Mouse (Mus musculus) liver, embryonic 11.5 days (tissue): ENCODE results near the gene Wnt10b. TPM values are rescaled to one million over a fixed set of nuclear protein-coding genes. Genes with fewer than 3 reads are reported as not detected.

ENCODE experiments used
- ATAC-seq: fragments of 200-750 bp; cut with Nextera tagmentation; replicated peaks from 2 replicates; pipeline ENCODE4 v1.8.0; 2017; ENCODE audit warnings: moderate number of reproducible peaks, mild to moderate bottlenecking, moderate TSS enrichment, moderate library complexity; ENCODE audit not compliant: low FRiP score
- DNase-seq: peaks from one replicate; pipeline ENCODE4 v3.0.0-alpha.2; 2017; ENCODE audit warnings: low spot score
- H3K27ac ChIP-seq: fragments of 300-500 bp; sonication (generic); 2 replicates; pipeline ENCODE4 v1.5.1; 2014; ENCODE audit warnings: mild to moderate bottlenecking, low read depth, low read length, control low read depth
- H3K27me3 ChIP-seq: fragments of 300-500 bp; sonication (generic); replicated peaks from 2 replicates; pipeline ENCODE4 v1.6.1; 2014; ENCODE audit warnings: low read length, mixed read lengths; ENCODE audit not compliant: control insufficient read depth, insufficient read depth
- H3K36me3 ChIP-seq: fragments of 300-500 bp; sonication (generic); 2 replicates; pipeline ENCODE4 v1.6.1; 2014; ENCODE audit warnings: mild to moderate bottlenecking, low read length, moderate library complexity, mixed read lengths; ENCODE audit not compliant: control insufficient read depth, insufficient read depth
- H3K4me1 ChIP-seq: fragments of 300-500 bp; sonication (generic); replicated peaks from 2 replicates; pipeline ENCODE4 v1.6.1; 2014; ENCODE audit warnings: low read length, mixed read lengths; ENCODE audit not compliant: control insufficient read depth, insufficient read depth
- H3K4me2 ChIP-seq: fragments of 300-500 bp; sonication (generic); 2 replicates; pipeline ENCODE4 v1.6.1; 2014; ENCODE audit warnings: mild to moderate bottlenecking, control low read depth, moderate library complexity
- H3K4me3 ChIP-seq: fragments of 300-500 bp; sonication (generic); 2 replicates; pipeline ENCODE4 v1.5.1; 2014; ENCODE audit warnings: low read depth, low read length, control low read depth
- H3K9ac ChIP-seq: fragments of 300-500 bp; sonication (generic); 2 replicates; pipeline ENCODE4 v1.6.1; 2014; ENCODE audit warnings: low read depth, low read length, control low read depth
- H3K9me3 ChIP-seq: fragments of 300-500 bp; sonication (generic); 2 replicates; pipeline ENCODE4 v1.6.1; 2016; ENCODE audit warnings: low read length, inconsistent platforms, mixed read lengths; ENCODE audit not compliant: control insufficient read depth
- WGBS: fragments of 180-500 bp; shearing (Covaris S2); extraction: QIAGEN DNeasy Blood & Tissue Kit; methylation state at CpG from one replicate; pipeline ENCODE4 v1.1.7; 2014; 5-methylcytosine and 5-hydroxymethylcytosine counted together
- polyA plus RNA-seq: library from polyadenylated mRNA; unstranded; fragments of >200 nt; fragmentation: Nextera tagmentation; extraction: Ambion mirVana; gene quantifications from 2 replicates; pipeline ENCODE4 v1.2.1, GENCODE M21; 2014

Wnt10b gene
- polyA plus RNA-seq, 1 experiment from 2014 or later, result not detected

DNA sequence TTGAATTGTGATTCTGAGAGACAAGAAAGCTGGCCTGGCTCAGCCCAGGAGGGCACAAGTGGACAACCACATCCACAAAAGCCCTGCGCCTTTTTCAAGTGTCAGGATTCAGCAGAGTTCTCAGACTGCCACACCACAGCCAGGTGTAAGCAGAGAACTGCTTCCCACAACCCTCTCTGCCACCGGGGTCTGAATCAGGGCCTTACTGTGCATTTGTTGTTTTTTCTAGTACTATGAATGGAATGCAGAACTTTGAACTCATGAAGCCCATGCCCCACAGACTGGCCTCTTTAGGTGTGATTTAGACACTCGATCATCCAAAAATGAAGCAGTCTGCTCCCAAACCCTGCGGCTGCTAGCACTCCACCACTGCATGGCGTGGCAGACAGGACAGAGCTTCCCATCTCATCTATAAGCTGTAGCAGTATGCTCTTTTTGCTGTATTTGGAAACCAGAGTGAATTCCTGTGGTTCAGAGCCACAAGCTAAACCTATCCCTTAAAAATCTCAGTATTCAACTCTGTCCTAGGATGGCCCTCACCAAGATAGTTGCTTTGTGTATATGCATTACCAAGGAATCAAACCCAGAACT is 43.9 kb downstream of the Wnt10b start:
- Histone ChIP-seq H3K27ac (peak overlapping the region; percentile 26; the same call in 1 of the 2 replicates), H3K4me2 (no peak overlapping the region), H3K4me3 (no peak overlapping the region), H3K36me3 (peaks cover 13% of the 10 kb centered on the region; the same call in 1 of the 2 replicates), H3K9ac (no peak overlapping the region), H3K27me3 (no peaks in the 10 kb centered on the region), H3K9me3 (no peaks in the 10 kb centered on the region), H3K4me1 (peaks cover 20% of the 10 kb centered on the region)
- ATAC-seq (no peak), DNase-seq (no peak)
- WGBS, result 83% methylated on average over 5 of the region's 5 CpGs

- ATAC-seq (peak; percentile 59), DNase-seq (no peak)
- Histone ChIP-seq H3K4me3 (no peak overlapping the region), H3K9me3 (no peaks in the 10 kb centered on the region), H3K4me1 (peaks cover 21% of the 10 kb centered on the region), H3K9ac (no peak overlapping the region), H3K4me2 (no peak overlapping the region), H3K27me3 (peaks cover 2% of the 10 kb centered on the region), H3K36me3 (peaks cover 9% of the 10 kb centered on the region; the same call in 1 of the 2 replicates), H3K27ac (peak overlapping the region; percentile 26; the same call in 1 of the 2 replicates)
- WGBS, result 17% methylated on average over 6 of the region's 6 CpGs
Measured at GRCm38 (mm10) chr15:98733370-98733769, 44.6 kb downstream of the Wnt10b start.

DNA sequence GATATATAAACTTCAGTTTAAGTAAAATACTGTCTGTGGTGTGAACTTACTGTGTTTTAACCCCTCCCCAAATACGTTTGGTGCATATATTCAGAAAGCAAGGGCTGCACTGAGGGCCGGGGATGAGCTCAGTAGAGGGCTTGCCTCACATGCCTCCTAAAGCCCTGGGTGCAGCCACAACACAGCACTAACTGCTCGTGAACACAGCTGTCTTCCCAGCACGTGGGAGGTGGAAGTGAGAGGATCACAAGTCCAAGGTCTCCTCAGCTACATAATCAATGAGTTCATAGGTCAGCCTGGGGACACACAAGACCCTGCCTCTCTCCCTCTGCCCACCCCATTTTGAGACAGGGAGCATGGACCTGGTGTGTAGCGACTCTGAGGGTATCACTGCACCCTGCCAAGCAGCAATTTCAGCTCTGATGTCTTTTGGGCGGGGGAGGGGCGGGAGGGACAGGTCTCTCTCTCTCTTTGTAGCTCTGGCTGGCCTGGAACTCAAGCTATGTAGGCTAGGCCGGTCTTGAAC is 45.9 kb downstream of the Wnt10b start:
- Histone ChIP-seq H3K4me1 (peaks cover 27% of the 10 kb centered on the region), H3K27ac (no peak overlapping the region), H3K36me3 (peaks cover 7% of the 10 kb centered on the region; the same call in 1 of the 2 replicates), H3K27me3 (peaks cover 4% of the 10 kb centered on the region), H3K4me3 (no peak overlapping the region), H3K4me2 (no peak overlapping the region), H3K9ac (no peak overlapping the region), H3K9me3 (no peaks in the 10 kb centered on the region)
- DNase-seq, result no peak
- 59% methylated on average over 8 of the region's 8 CpGs for WGBS
- no peak; the same call in 1 of the 2 replicates for ATAC-seq

GRCm38 (mm10) chr15:98730790-98731189 is 47.2 kb downstream of the Wnt10b start:
- Histone ChIP-seq H3K9ac (no peak overlapping the region), H3K9me3 (no peaks in the 10 kb centered on the region), H3K36me3 (no peaks in the 10 kb centered on the region), H3K27ac (no peak overlapping the region), H3K4me3 (no peak overlapping the region), H3K4me2 (no peak overlapping the region), H3K4me1 (peaks cover 32% of the 10 kb centered on the region), H3K27me3 (peaks cover 4% of the 10 kb centered on the region)
- ATAC-seq, result no peak
- 78% methylated on average over 6 of the region's 6 CpGs for WGBS
- no peak for DNase-seq

DNA sequence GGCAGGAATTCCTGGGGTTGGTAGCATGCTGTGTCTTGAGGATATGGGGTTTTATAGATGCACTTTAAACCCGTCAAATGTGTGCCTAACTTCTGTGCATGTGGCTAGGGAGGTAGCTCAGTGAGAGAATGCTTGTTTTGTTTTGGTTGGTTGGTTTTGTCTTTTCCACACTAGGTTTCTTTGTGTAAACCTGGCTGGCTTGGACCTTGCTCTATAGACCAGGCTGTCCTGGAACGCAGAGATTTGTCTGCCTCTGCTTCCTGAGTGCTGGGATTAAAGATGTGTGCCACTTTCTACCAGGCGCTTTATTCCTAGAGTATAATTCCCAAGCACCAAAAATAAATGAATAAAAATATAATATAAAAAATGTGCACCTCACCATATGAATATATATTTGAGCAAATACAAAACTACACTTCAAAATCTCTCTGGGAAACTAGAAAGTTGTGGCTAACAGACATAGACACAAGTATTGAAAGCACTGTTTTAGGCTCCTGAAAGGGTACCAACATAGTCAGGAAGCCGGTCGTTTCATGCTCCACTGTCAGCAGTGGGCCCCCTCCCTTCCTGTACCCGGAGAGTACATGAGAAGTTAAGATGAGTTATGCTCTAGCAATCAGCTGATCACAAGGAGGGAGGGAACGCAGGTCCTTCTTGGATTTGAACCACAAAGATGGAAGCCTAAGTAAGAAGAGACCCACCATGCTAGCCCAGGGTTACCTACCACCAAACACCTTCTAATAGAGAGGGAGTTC is 48.0 kb downstream of the Wnt10b start:
- no peak overlapping the region for H3K4me2 ChIP-seq
- ATAC-seq, result no peak
- DNase-seq, result no peak
- WGBS, result 61% methylated on average over 7 of the region's 7 CpGs
- no peaks in the 10 kb centered on the region for H3K36me3 ChIP-seq
- H3K27me3 ChIP-seq, result peaks cover 4% of the 10 kb centered on the region
- no peak overlapping the region for H3K27ac ChIP-seq
- H3K9ac ChIP-seq, result no peak overlapping the region
- no peaks in the 10 kb centered on the region for H3K9me3 ChIP-seq
- H3K4me1 ChIP-seq, result peaks cover 32% of the 10 kb centered on the region
- H3K4me3 ChIP-seq, result no peak overlapping the region

- no peak for DNase-seq
- H3K27ac ChIP-seq, result no peak overlapping the region
- peak overlapping the region; percentile 93 for H3K4me2 ChIP-seq
- WGBS, result 32% methylated on average over 9 of the region's 9 CpGs
- no peaks in the 10 kb centered on the region for H3K36me3 ChIP-seq
- H3K4me1 ChIP-seq, result peaks cover 28% of the 10 kb centered on the region
- H3K9me3 ChIP-seq, result no peaks in the 10 kb centered on the region
- no peak for ATAC-seq
- peak overlapping the region; percentile 65; the same call in 1 of the 2 replicates for H3K4me3 ChIP-seq
- peaks cover 9% of the 10 kb centered on the region for H3K27me3 ChIP-seq
- H3K9ac ChIP-seq, result no peak overlapping the region
Measured at GRCm38 (mm10) chr15:98728366-98728765, 49.6 kb downstream of the Wnt10b start.

GRCm38 (mm10) chr15:98727443-98728321 is 50.3 kb downstream of the Wnt10b start, which contains the start of gene Fkbp11:
Gene Fkbp11, minus strand, starts transcription at chr15:98728198.
- peak within 1 kb of the TSS; percentile 68 for H3K9ac ChIP-seq
- ATAC-seq (peak; percentile 77), DNase-seq (peak; percentile 74)
- H3K9me3 ChIP-seq, result no peaks in the 10 kb centered on the region
- H3K4me1 ChIP-seq, result peaks cover 23% of the 10 kb centered on the region
- peaks cover 9% of the 10 kb centered on the region for H3K27me3 ChIP-seq
- H3K4me2 ChIP-seq, result peak within 1 kb of the TSS; percentile 93
- under 1% methylated on average over 39 of the region's 39 CpGs for WGBS
- H3K4me3 ChIP-seq, result peak within 1 kb of the TSS; percentile 65
- no peaks in the 10 kb centered on the region for H3K36me3 ChIP-seq
- peak within 1 kb of the TSS; percentile 8; the same call in 1 of the 2 replicates for H3K27ac ChIP-seq

GRCm38 (mm10) chr15:98726746-98727145 is 51.2 kb downstream of the Wnt10b start:
- peak overlapping the region; percentile 68 for H3K9ac ChIP-seq
- H3K4me3 ChIP-seq, result peak overlapping the region; percentile 65
- no peaks in the 10 kb centered on the region for H3K9me3 ChIP-seq
- ATAC-seq (no peak), DNase-seq (no peak)
- 49% methylated on average over 7 of the region's 7 CpGs for WGBS
- no peaks in the 10 kb centered on the region for H3K36me3 ChIP-seq
- H3K27me3 ChIP-seq, result peaks cover 9% of the 10 kb centered on the region
- H3K4me2 ChIP-seq, result peak overlapping the region; percentile 93
- H3K4me1 ChIP-seq, result peaks cover 18% of the 10 kb centered on the region
- no peak overlapping the region for H3K27ac ChIP-seq
